Mouse (Mus musculus) limb, embryonic 10.5 days (tissue): Measurements from ENCODE around the gene Fnbp1. TPM values are rescaled to one million over a fixed set of nuclear protein-coding genes. Genes with fewer than 3 reads are reported as not detected.
"Not testable (repeated sequence)": the region's sequence is repeated elsewhere in the genome, so short reads cannot be mapped to it uniquely, and the experiment has no call there.

Experiments used
- DNase-seq: peaks from one replicate; pipeline ENCODE4 v3.0.0-alpha.2; 2017; ENCODE audit warnings: low spot score
- H3K27ac ChIP-seq: fragments of 300-500 bp; sonication (generic); 2 replicates; pipeline ENCODE4 v1.5.1; 2016; ENCODE audit warnings: mild to moderate bottlenecking
- H3K27me3 ChIP-seq: fragments of 300-500 bp; sonication (generic); 2 replicates; pipeline ENCODE4 v1.6.1; 2016; ENCODE audit warnings: low read depth, mild to moderate bottlenecking; ENCODE audit not compliant: poor library complexity, severe bottlenecking
- H3K36me3 ChIP-seq: fragments of 300-500 bp; sonication (generic); 2 replicates; pipeline ENCODE4 v1.6.1; 2016; ENCODE audit warnings: mild to moderate bottlenecking, moderate library complexity
- H3K4me1 ChIP-seq: fragments of 300-500 bp; sonication (generic); 2 replicates; pipeline ENCODE4 v1.6.1; 2016
- H3K4me3 ChIP-seq: fragments of 300-500 bp; sonication (generic); 2 replicates; pipeline ENCODE4 v1.5.1; 2016; ENCODE audit warnings: mild to moderate bottlenecking, moderate library complexity
- H3K9me3 ChIP-seq: fragments of 300-500 bp; sonication (generic); replicated peaks from 2 replicates; pipeline ENCODE4 v1.6.1; 2016; ENCODE audit warnings: mild to moderate bottlenecking
- whole genome bisulfite sequencing: fragments of 180-500 bp; shearing (Covaris S2); methylation state at CpG from one replicate; pipeline ENCODE4 v1.1.7; 2016; 5-methylcytosine and 5-hydroxymethylcytosine counted together
- polyA plus RNA-seq: library from polyadenylated mRNA; unstranded; fragments of >200 nt; fragmentation: Nextera tagmentation; extraction: Ambion mirVana; gene quantifications from 2 replicates; pipeline ENCODE4 v1.2.1, GENCODE M21; 2016

The Fnbp1 gene
- 11.4 and 14.6 TPM in 2 replicates for polyA plus RNA-seq

GRCm38 (mm10) chr2:31141867-31142454 is at the start of gene Fnbp1:
Fnbp1 (minus strand) TSS chr2:31142008.
- peak; percentile 89 for DNase-seq
- 1% methylated on average over 59 of the region's 59 CpGs for WGBS
- H3K9me3 ChIP-seq, result no peaks in the 10 kb centered on the region

GRCm38 (mm10) chr2:31189654-31190053 is 47.8 kb upstream of the Fnbp1 start:
- H3K9me3 ChIP-seq, result no peaks in the 10 kb centered on the region
- no peaks in the 10 kb centered on the region for H3K4me1 ChIP-seq
- 92% methylated on average over 3 of the region's 3 CpGs for WGBS
- no peak overlapping the region for H3K4me3 ChIP-seq
- no peak overlapping the region for H3K27ac ChIP-seq
- DNase-seq, result no peak
- no peaks in the 10 kb centered on the region for H3K27me3 ChIP-seq
- peaks cover 87% of the 10 kb centered on the region for H3K36me3 ChIP-seq

More at GRCm38 (mm10) chr2:31141867-31142454, at the start of gene Fnbp1:
- Histone ChIP-seq H3K27ac (peak within 1 kb of the TSS; percentile 89), H3K27me3 (peaks cover 16% of the 10 kb centered on the region; the same call in 1 of the 2 replicates), H3K36me3 (peaks cover 15% of the 10 kb centered on the region), H3K4me1 (peaks cover 42% of the 10 kb centered on the region), H3K4me3 (peak within 1 kb of the TSS; percentile 85)

DNA sequence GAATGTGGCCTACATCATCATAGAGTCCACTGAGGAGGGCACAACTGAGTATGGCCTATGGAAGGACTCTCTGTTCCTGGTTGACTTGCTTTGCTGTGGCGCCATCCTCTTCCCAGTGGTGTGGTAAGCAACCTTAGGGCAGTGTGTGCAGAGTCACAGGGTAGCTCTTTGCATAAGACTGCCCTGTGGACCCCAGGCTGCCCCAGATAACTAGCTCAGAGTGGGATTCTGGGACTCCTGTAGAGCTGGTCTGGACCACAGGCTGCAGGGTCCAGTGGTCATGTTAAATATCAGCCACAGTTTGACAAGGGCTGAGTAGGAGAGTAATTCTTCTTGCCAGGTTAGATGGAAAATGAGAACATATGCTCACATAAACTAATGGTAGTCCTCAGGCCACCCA is 46.9 kb upstream of the Fnbp1 start:
- no peaks in the 10 kb centered on the region for H3K9me3 ChIP-seq
- H3K4me1 ChIP-seq, result no peaks in the 10 kb centered on the region
- H3K27me3 ChIP-seq, result no peaks in the 10 kb centered on the region
- DNase-seq, result no peak
- H3K36me3 ChIP-seq, result peaks cover 91% of the 10 kb centered on the region
- no peak overlapping the region for H3K27ac ChIP-seq
- WGBS, result 95% methylated on average over 1 of the region's 1 CpGs
- H3K4me3 ChIP-seq, result no peak overlapping the region

DNA sequence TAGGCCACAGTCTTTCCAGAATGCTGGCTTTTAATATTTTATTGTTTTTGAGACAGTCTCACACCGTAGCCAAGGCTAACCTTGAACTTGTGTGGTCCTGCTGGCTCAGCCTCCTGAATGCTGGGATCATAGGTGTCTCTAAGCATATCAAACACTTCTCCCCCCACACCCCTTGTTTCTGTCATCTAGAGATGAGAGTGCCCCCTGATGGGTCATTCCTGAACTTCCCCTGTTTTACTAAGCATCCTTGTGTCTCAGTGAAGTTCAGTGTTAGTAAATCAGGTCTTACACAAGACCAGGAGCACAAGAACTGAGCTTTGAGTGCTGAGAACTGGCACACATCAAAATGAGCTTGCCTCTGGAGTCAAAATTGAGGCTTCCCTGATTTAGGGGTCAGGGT is 42.0 kb upstream of the Fnbp1 start:
- Histone ChIP-seq H3K4me1 (no peaks in the 10 kb centered on the region), H3K9me3 (no peaks in the 10 kb centered on the region), H3K27ac (no peak overlapping the region), H3K27me3 (no peaks in the 10 kb centered on the region), H3K4me3 (no peak overlapping the region), H3K36me3 (peaks cover 88% of the 10 kb centered on the region)
- DNase-seq, result no peak
- WGBS, result 100% methylated on average over 1 of the region's 1 CpGs

DNA sequence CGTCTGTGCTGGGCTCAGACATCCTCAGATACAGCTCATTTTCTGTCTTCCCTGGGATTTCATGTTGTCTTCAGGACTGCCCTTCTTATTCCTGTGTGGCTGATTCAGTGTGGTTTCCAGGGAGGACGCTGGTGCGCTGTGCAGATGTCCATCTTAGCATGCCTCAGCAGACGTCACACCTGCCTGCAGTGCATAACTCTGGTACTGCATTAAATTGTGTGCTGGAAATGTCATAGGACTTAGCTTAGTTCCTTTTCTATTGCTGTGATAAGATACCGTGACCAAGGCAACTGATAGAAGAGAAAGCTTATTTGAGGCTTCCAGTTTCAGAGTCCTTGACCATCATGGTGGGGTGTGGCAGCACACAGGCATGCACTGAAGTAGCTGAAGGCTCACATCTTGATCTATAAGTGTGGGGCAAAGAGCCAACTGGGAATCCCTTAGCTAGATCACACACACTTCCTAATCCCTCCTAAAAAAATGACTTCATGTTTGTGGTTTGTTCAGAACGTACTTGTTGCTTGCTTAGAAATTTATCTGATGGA is 41.0 kb upstream of the Fnbp1 start:
- H3K27ac ChIP-seq, result no peak overlapping the region
- DNase-seq, result no peak
- no peaks in the 10 kb centered on the region for H3K9me3 ChIP-seq
- no peak overlapping the region for H3K4me3 ChIP-seq
- 93% methylated on average over 6 of the region's 6 CpGs for WGBS
- no peaks in the 10 kb centered on the region for H3K4me1 ChIP-seq
- peaks cover 88% of the 10 kb centered on the region for H3K36me3 ChIP-seq
- no peaks in the 10 kb centered on the region for H3K27me3 ChIP-seq

DNA sequence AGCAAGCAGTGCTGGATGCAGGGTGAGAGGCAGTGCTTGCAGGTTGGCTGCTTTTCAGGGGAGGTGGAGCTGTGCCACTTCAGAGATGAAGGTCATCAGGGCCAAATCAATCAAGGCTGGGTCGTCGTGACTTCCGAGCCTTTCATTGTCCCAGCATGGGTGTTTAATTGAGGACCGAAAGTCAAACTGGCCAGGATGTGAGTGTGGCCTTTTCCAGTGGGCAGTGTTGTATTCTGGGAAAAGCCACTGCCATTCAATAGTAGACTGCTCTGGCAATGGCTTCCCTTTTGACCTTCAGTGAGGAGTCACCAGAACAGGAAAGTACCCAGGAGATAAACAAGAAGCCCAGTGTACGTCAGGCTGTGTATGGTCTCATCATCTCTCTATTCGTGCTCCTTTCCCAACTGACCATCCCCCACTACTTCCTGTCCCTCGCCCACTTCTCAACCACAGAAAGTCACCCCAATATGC is 38.3 kb upstream of the Fnbp1 start:
- Histone ChIP-seq H3K4me1 (no peaks in the 10 kb centered on the region), H3K9me3 (no peaks in the 10 kb centered on the region), H3K36me3 (peaks cover 90% of the 10 kb centered on the region), H3K27me3 (no peaks in the 10 kb centered on the region), H3K27ac (no peak overlapping the region), H3K4me3 (no peak overlapping the region)
- no peak for DNase-seq
- 68% methylated on average over 7 of the region's 7 CpGs for WGBS

- peaks cover 90% of the 10 kb centered on the region for H3K36me3 ChIP-seq
- no peaks in the 10 kb centered on the region for H3K4me1 ChIP-seq
- 76% methylated on average over 7 of the region's 7 CpGs for WGBS
- H3K27ac ChIP-seq, result no peak overlapping the region
- DNase-seq, result no peak
- no peak overlapping the region for H3K4me3 ChIP-seq
- H3K9me3 ChIP-seq, result no peaks in the 10 kb centered on the region
- H3K27me3 ChIP-seq, result no peaks in the 10 kb centered on the region
Observed at GRCm38 (mm10) chr2:31179471-31179870, 37.7 kb upstream of the Fnbp1 start.

DNA sequence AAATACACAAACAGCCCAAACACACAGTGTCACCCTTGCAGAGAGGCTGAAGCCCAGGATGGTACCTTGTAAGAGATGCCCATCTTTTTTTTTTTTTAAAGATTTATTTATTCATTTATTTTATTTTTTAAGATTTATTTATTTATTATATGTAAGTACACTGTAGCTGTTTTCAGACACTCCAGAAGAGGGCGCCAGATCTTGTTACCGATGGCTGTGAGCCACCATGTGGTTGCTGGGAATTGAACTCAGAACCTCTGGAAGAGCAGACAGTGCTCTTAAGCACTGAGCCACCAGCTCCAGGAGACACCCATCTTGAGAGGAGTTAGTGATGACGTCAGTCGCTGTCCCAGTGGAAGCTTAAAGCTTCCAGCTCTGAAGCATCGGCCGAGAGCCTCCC is 36.8 kb upstream of the Fnbp1 start:
- H3K36me3 ChIP-seq, result peaks cover 90% of the 10 kb centered on the region
- H3K4me1 ChIP-seq, H3K4me3 ChIP-seq, H3K9me3 ChIP-seq, H3K27ac ChIP-seq, DNase-seq, H3K27me3 ChIP-seq: not testable (repeated sequence)
- 86% methylated on average over 6 of the region's 6 CpGs for WGBS

DNA sequence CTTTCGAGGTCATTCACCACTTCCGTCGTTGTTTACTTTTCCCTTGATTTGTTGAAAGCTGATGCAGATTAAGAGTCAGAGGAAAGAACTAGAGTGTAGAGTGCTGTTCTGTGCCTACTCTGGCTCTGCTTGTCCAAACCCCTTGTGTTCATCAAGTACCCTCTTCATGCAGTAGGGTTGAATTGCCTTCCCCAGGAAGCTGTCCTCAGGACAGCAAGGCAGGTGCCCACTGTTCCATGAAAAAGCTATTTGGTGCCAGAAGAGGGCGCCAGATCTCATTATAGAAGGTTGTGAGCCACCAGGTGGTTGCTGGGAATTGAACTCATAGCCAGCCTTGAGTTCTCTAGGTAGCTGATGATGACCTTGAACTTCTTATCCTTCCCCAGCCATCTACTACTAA is 31.5 kb upstream of the Fnbp1 start:
- 84% methylated on average over 4 of the region's 4 CpGs for WGBS
- Histone ChIP-seq H3K36me3 (peaks cover 100% of the 10 kb centered on the region), H3K4me3 (no peak overlapping the region), H3K27me3 (no peaks in the 10 kb centered on the region), H3K9me3 (no peaks in the 10 kb centered on the region), H3K27ac (no peak overlapping the region), H3K4me1 (no peaks in the 10 kb centered on the region)
- no peak for DNase-seq

DNA sequence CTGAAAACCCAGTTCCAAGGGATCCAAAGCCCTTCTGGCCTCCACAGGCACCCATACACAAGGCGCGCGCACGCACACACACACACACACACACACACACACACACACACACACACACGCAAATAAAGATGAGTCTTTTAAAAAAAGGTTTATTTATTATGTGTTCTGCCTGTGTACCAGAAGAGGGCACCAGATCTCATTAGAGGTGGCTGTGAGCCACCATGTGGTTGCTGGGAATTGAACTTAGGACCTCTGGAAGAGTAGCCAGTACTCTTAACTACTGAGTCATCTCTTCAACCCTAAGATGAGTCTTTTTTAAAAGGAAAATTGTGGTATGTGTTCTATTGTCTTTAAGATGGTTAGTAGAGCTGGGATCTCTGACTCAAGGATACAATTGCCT is 30.7 kb upstream of the Fnbp1 start:
- no peaks in the 10 kb centered on the region for H3K4me1 ChIP-seq
- peaks cover 100% of the 10 kb centered on the region for H3K36me3 ChIP-seq
- no peak overlapping the region for H3K4me3 ChIP-seq
- H3K27me3 ChIP-seq, result no peaks in the 10 kb centered on the region
- no peak overlapping the region for H3K27ac ChIP-seq
- 92% methylated on average over 5 of the region's 5 CpGs for WGBS
- no peak for DNase-seq
- no peaks in the 10 kb centered on the region for H3K9me3 ChIP-seq

DNA sequence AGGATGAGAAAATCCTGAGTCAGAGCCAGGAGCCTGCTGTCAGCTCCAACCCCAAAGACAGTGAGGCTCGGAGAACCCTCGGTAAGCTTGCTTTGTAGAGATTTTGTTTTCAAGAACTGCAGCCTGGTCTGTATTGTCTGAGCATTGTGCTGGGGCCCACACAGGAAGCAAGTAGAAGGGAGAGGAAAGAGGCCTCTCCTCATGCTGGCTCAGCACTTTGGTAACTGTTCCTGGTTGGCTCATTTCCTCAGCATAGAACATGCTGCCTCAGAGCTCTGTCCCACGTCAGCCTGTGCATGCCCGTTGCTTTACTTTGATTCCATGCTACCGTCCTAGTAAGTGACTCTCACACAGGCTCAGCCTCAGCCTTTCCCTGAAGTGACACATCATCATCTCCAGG is 30.2 kb upstream of the Fnbp1 start:
- H3K27ac ChIP-seq, result no peak overlapping the region
- no peaks in the 10 kb centered on the region for H3K27me3 ChIP-seq
- H3K36me3 ChIP-seq, result peaks cover 100% of the 10 kb centered on the region
- H3K4me3 ChIP-seq, result no peak overlapping the region
- H3K9me3 ChIP-seq, result no peaks in the 10 kb centered on the region
- 87% methylated on average over 5 of the region's 5 CpGs for WGBS
- H3K4me1 ChIP-seq, result no peaks in the 10 kb centered on the region
- no peak for DNase-seq

DNA sequence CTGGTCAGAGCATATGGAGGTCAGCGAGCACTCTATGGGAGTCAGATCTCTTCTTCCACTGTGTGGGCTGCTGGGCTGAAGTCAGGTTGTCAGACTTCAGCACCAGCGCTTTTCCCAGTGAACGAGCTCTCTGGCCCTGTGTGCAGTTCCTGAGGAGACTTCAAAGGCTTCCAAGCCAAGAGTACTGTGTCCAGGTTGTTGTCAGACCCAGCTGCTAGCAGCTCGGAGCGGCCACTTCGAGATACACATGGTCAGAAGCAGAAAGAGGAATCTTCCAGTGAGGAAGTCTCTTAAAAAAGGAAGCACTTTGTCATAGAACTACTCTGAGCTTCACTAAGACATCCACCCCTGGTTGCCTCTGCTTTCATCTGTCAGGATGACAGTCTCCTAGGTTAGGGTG is 28.4 kb upstream of the Fnbp1 start:
- 92% methylated on average over 6 of the region's 6 CpGs for WGBS
- no peak overlapping the region for H3K4me3 ChIP-seq
- no peaks in the 10 kb centered on the region for H3K27me3 ChIP-seq
- DNase-seq, result no peak
- no peak overlapping the region for H3K27ac ChIP-seq
- no peaks in the 10 kb centered on the region for H3K9me3 ChIP-seq
- peaks cover 5% of the 10 kb centered on the region for H3K4me1 ChIP-seq
- H3K36me3 ChIP-seq, result peaks cover 88% of the 10 kb centered on the region

DNA sequence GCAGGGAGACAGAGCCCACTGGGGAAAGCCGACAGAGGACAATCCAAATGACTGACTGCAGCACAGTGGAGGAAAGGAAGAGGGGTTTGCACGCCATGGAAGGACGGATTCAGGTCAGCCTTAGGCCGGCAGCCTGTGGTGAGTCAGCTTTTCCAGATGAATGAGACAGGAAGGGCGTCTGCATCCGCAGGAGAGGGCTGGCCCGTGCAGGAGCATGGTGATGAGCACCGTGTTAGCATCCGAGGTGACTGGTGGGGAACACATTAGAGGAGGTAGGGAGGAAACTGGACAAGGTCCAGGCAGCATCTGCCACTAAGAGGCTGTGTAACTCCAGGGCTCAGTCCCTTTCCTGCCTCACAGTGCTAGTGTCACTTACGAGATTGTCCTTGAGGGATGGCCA is 27.2 kb upstream of the Fnbp1 start:
- Histone ChIP-seq H3K36me3 (peaks cover 76% of the 10 kb centered on the region), H3K27me3 (no peaks in the 10 kb centered on the region), H3K9me3 (no peaks in the 10 kb centered on the region), H3K4me3 (no peak overlapping the region), H3K27ac (no peak overlapping the region), H3K4me1 (peaks cover 16% of the 10 kb centered on the region)
- 89% methylated on average over 10 of the region's 10 CpGs for WGBS
- DNase-seq, result no peak

DNA sequence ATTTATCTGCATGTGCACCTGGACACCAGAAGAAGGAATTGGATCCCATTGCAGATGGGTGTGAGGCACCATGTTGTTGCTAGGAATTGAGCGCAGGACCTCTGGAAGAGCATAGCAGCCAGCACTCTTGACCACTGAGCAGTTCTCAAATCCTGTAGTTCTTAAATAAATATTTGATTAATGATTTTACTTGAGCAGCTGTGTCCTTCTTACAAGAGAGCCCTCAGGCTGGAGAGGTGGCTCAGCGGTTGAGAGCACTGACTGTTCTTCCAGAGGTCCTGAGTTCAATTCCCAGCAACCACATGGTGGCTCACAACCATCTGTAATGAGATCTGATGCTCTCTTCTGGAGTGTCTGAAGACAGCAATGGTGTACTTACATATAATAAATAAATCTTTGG is 25.8 kb upstream of the Fnbp1 start:
- DNase-seq, H3K4me3 ChIP-seq, H3K9me3 ChIP-seq, H3K27ac ChIP-seq, H3K27me3 ChIP-seq: not testable (repeated sequence)
- peaks cover 18% of the 10 kb centered on the region for H3K4me1 ChIP-seq
- peaks cover 62% of the 10 kb centered on the region for H3K36me3 ChIP-seq
- WGBS, result 94% methylated on average over 2 of the region's 2 CpGs
